Mouse (Mus musculus): ENCODE data around the gene Cars.

GRCm38 (mm10) chr7:143514416-143514768, 85.5 kb downstream of the Cars start:
- TF ChIP-seq CTCF (IDR thresholded peaks at IDR 0.05; ENCODE audit: borderline replicate concordance, extremely low read depth, insufficient read depth, insufficient read length) = no peak
- TF ChIP-seq POLR2A (IDR thresholded peaks at IDR 0.05; ENCODE audit: borderline replicate concordance, extremely low read depth, insufficient read depth, insufficient read length, poor library complexity, severe bottlenecking) = no peak

Data from brain, embryonic 14.5 days (tissue).